Mouse (Mus musculus): Measurements from ENCODE around the gene Cdkal1. TPM values are rescaled to one million over a fixed set of nuclear protein-coding genes. Genes with fewer than 3 reads are reported as not detected.

Gene Cdkal1
- total RNA-seq, 2 experiments from 2014 or later = 29.2 to 32.1 TPM

GRCm38 (mm10) chr13:29307420-29307819, 548.1 kb downstream of the Cdkal1 start:
- intact Hi-C loops (cut with DNase I) = no loop called here
- peak in 1 of 2 experiments; percentile 20 for DNase-seq

GRCm38 (mm10) chr13:29292608-29293240, 562.8 kb downstream of the Cdkal1 start:
- intact Hi-C loops (cut with DNase I) = no loop called here
- DNase-seq = no peak

- intact Hi-C loops (cut with DNase I) = no loop called here
- no peak for DNase-seq
Observed at GRCm38 (mm10) chr13:29290569-29290968, 564.9 kb downstream of the Cdkal1 start.

- DNase-seq = no peak
- intact Hi-C loops (cut with DNase I) = loop anchor here (5.0 kb wide), 1 partner anchor 127 kb away; no protein-coding TSS in a partner anchor
Observed at GRCm38 (mm10) chr13:29285058-29285457, 570.4 kb downstream of the Cdkal1 start.

GRCm38 (mm10) chr13:29281556-29281955, 573.9 kb downstream of the Cdkal1 start:
- peak; percentile 57 to 70 for DNase-seq
- intact Hi-C loops (cut with DNase I) = loop anchor here (2.0 to 5.0 kb wide), 2 partner anchors 74 to 323 kb away; no protein-coding TSS in a partner anchor

GRCm38 (mm10) chr13:29278156-29278555, 577.3 kb downstream of the Cdkal1 start:
- DNase-seq = no peak
- intact Hi-C loops (cut with DNase I) = no loop called here

GRCm38 (mm10) chr13:29274296-29274695, 581.2 kb downstream of the Cdkal1 start:
- intact Hi-C loops (cut with DNase I) = no loop called here
- no peak for DNase-seq

GRCm38 (mm10) chr13:29273693-29274221, 581.7 kb downstream of the Cdkal1 start:
- no peak for DNase-seq
- intact Hi-C loops (cut with DNase I) = no loop called here

- intact Hi-C loops (cut with DNase I) = no loop called here
Observed at GRCm38 (mm10) chr13:29271451-29271850, 584.0 kb downstream of the Cdkal1 start.

GRCm38 (mm10) chr13:29264015-29264711, 591.3 kb downstream of the Cdkal1 start:
- intact Hi-C loops (cut with DNase I) = no loop called here
- no peak for DNase-seq

More at GRCm38 (mm10) chr13:29271451-29271850, 584.0 kb downstream of the Cdkal1 start:
- DNase-seq = no peak

- no peak for DNase-seq
- intact Hi-C loops (cut with DNase I) = no loop called here
Observed at GRCm38 (mm10) chr13:29262164-29262563, 593.3 kb downstream of the Cdkal1 start.

- no peak for DNase-seq
Observed at GRCm38 (mm10) chr13:29248535-29248934, 606.9 kb downstream of the Cdkal1 start.

GRCm38 (mm10) chr13:29247800-29248199, 607.7 kb downstream of the Cdkal1 start:
- intact Hi-C loops (cut with DNase I) = no loop called here
- DNase-seq = peak; percentile 23 to 24

More at GRCm38 (mm10) chr13:29248535-29248934, 606.9 kb downstream of the Cdkal1 start:
- intact Hi-C loops (cut with DNase I) = no loop called here

- no peak for DNase-seq
Observed at GRCm38 (mm10) chr13:29235065-29235464, 620.4 kb downstream of the Cdkal1 start.

GRCm38 (mm10) chr13:29234442-29234841, 621.0 kb downstream of the Cdkal1 start:
- no peak for DNase-seq
- intact Hi-C loops (cut with DNase I) = no loop called here

More at GRCm38 (mm10) chr13:29235065-29235464, 620.4 kb downstream of the Cdkal1 start:
- intact Hi-C loops (cut with DNase I) = no loop called here

GRCm38 (mm10) chr13:29233970-29234369, 621.5 kb downstream of the Cdkal1 start:
- no peak for DNase-seq
- intact Hi-C loops (cut with DNase I) = no loop called here

- no peak for DNase-seq
- intact Hi-C loops (cut with DNase I) = no loop called here
Observed at GRCm38 (mm10) chr13:29232681-29233080, 622.8 kb downstream of the Cdkal1 start.

- intact Hi-C loops (cut with DNase I) = no loop called here
- DNase-seq = no peak
Observed at GRCm38 (mm10) chr13:29224815-29225214, 630.7 kb downstream of the Cdkal1 start.

GRCm38 (mm10) chr13:29222261-29222838, 633.1 kb downstream of the Cdkal1 start:
- DNase-seq = peak in 1 of 2 experiments; percentile 31
- intact Hi-C loops (cut with DNase I) = no loop called here

GRCm38 (mm10) chr13:29221646-29222045, 633.8 kb downstream of the Cdkal1 start:
- intact Hi-C loops (cut with DNase I) = no loop called here

GRCm38 (mm10) chr13:29218594-29219230, 636.8 kb downstream of the Cdkal1 start:
- no peak for DNase-seq
- intact Hi-C loops (cut with DNase I) = no loop called here

More at GRCm38 (mm10) chr13:29221646-29222045, 633.8 kb downstream of the Cdkal1 start:
- no peak for DNase-seq

Data from heart, postnatal 10 days (tissue).